Comparison of ENCODE assay signal across 8 mouse cellular contexts in the genomic region with DNA sequence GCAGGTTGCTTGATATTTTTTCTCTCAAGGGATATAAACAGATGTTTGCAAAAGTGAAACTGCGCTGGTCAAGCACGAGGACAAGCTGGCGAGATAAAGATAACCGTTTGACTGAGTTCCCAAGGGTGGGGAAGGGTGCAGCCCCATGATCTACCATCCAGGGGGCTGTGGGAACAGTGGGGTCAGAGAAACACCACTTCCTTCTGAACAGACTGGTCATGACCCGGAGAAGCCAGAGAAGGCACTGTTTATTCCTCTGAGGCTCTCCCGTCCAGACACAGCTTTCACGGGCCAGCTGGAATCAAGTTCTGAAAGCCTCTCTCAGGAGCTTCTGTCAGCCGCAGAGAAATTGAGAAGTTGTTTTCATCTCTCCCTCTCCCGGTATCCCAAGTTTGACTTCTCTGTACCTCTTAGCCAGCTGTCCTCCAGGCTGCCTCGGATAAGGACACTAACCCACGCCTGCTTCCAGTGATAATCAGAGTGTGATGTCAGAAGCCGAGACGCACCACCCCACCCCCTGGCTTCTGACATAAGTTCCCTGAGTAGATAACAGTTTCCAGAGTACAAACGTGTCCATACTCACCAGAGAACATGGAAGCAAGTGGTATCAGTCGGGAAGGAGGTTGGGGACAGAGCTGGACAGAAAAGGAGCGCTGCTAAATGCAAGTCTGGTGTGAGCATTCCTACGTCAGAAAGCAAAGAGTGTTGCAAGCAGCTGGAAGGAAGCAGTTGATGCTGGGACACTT. TPM values are rescaled to one million over a fixed set of nuclear protein-coding genes. Genes with fewer than 3 reads are reported as not detected.
DNase-seq lines count a peak whose midpoint lies in the region; ATAC-seq lines count a peak whose summit lies in the region.

Gene Ccrl2 (minus strand): TSS at position 722 of the 746 bp plus-strand sequence.

- no peak within 1 kb of the TSS for H3K4me3 ChIP-seq in forebrain, embryonic 14.5 days (ENCODE audit: low read depth, low read length)
- no peak within 1 kb of the TSS for H3K4me3 ChIP-seq in hindbrain, embryonic 11.5 days (ENCODE audit: low read depth, low read length)
- H3K4me3 ChIP-seq in limb, embryonic 15.5 days, result peak within 1 kb of the TSS; percentile 42
- no peak within 1 kb of the TSS for H3K4me3 ChIP-seq in midbrain, embryonic 14.5 days (replicated peaks; ENCODE audit: low read depth, low read length)

- WGBS in forebrain, embryonic 14.5 days, result 60% methylated on average over 17 of the region's 17 CpGs
- WGBS in hindbrain, embryonic 11.5 days, result 53% methylated on average over 17 of the region's 17 CpGs
- 15% methylated on average over 17 of the region's 17 CpGs for WGBS in limb, embryonic 15.5 days
- WGBS in midbrain, embryonic 14.5 days, result 65% methylated on average over 17 of the region's 17 CpGs

- H3K9ac ChIP-seq in forebrain, embryonic 14.5 days (ENCODE audit: low read length), result no peak within 1 kb of the TSS
- no peak within 1 kb of the TSS for H3K9ac ChIP-seq in hindbrain, embryonic 11.5 days (ENCODE audit: low read depth, low read length)
- H3K9ac ChIP-seq in limb, embryonic 15.5 days, result no peak within 1 kb of the TSS
- H3K9ac ChIP-seq in midbrain, embryonic 14.5 days (replicated peaks; ENCODE audit: low read length), result no peak within 1 kb of the TSS

- ATAC-seq in CD4-positive, CD25-positive, alpha-beta regulatory T cell, adult 4 months, result peak; percentile 43
- ATAC-seq in forebrain, embryonic 14.5 days, result no peak
- no peak for ATAC-seq in hindbrain, embryonic 11.5 days (ENCODE audit: low FRiP score)
- no peak for ATAC-seq in limb, embryonic 15.5 days (ENCODE audit: insufficient number of reproducible peaks, low FRiP score, low TSS enrichment, low read depth)
- no peak for ATAC-seq in midbrain, embryonic 14.5 days (ENCODE audit: low FRiP score, low TSS enrichment)

- H3K36me3 ChIP-seq in forebrain, embryonic 14.5 days (ENCODE audit: control insufficient read depth, insufficient read depth, low read length), result no peaks in the 10 kb centered on the region
- H3K36me3 ChIP-seq in hindbrain, embryonic 11.5 days (ENCODE audit: control insufficient read depth, insufficient read depth, low read length), result no peaks in the 10 kb centered on the region
- H3K36me3 ChIP-seq in limb, embryonic 15.5 days, result no peaks in the 10 kb centered on the region
- H3K36me3 ChIP-seq in midbrain, embryonic 14.5 days (ENCODE audit: control insufficient read depth, insufficient read depth, low read length), result no peaks in the 10 kb centered on the region

- H3K27ac ChIP-seq in forebrain, embryonic 14.5 days (ENCODE audit: low read depth, low read length), result no peak within 1 kb of the TSS
- no peak within 1 kb of the TSS for H3K27ac ChIP-seq in hindbrain, embryonic 11.5 days (ENCODE audit: low read depth, low read length)
- no peak within 1 kb of the TSS for H3K27ac ChIP-seq in limb, embryonic 15.5 days
- no peak within 1 kb of the TSS for H3K27ac ChIP-seq in midbrain, embryonic 14.5 days (replicated peaks; ENCODE audit: low read depth, low read length)

- no peaks in the 10 kb centered on the region for H3K27me3 ChIP-seq in forebrain, embryonic 14.5 days (replicated peaks; ENCODE audit: control insufficient read depth, insufficient read depth, low read length)
- H3K27me3 ChIP-seq in hindbrain, embryonic 11.5 days (ENCODE audit: control insufficient read depth, insufficient read depth, low read length), result no peaks in the 10 kb centered on the region
- no peaks in the 10 kb centered on the region for H3K27me3 ChIP-seq in limb, embryonic 15.5 days
- H3K27me3 ChIP-seq in midbrain, embryonic 14.5 days (ENCODE audit: control insufficient read depth, insufficient read depth, low read length), result no peaks in the 10 kb centered on the region

- H3K4me1 ChIP-seq in forebrain, embryonic 14.5 days (ENCODE audit: control insufficient read depth, insufficient read depth, low read length), result no peaks in the 10 kb centered on the region
- H3K4me1 ChIP-seq in hindbrain, embryonic 11.5 days (replicated peaks; ENCODE audit: control insufficient read depth, insufficient read depth, low read length), result no peaks in the 10 kb centered on the region
- peaks cover 15% of the 10 kb centered on the region for H3K4me1 ChIP-seq in limb, embryonic 15.5 days
- H3K4me1 ChIP-seq in midbrain, embryonic 14.5 days (ENCODE audit: control insufficient read depth, insufficient read depth, low read length), result no peaks in the 10 kb centered on the region

- peak; percentile 62 for DNase-seq in adrenal gland, postnatal 14 days
- DNase-seq in forebrain, embryonic 14.5 days (ENCODE audit: low spot score), result no peak
- DNase-seq in hindbrain, embryonic 11.5 days (ENCODE audit: low spot score), result no peak
- DNase-seq in midbrain, embryonic 14.5 days, result no peak
- DNase-seq in right cerebral cortex, postnatal 4 days, result no peak
- DNase-seq in cerebellum, adult 9-10 months, result no peak

- no peaks in the 10 kb centered on the region for H3K9me3 ChIP-seq in forebrain, embryonic 14.5 days (replicated peaks; ENCODE audit: control insufficient read depth, low read length)
- no peaks in the 10 kb centered on the region for H3K9me3 ChIP-seq in hindbrain, embryonic 11.5 days (ENCODE audit: control insufficient read depth, low read length)
- H3K9me3 ChIP-seq in limb, embryonic 15.5 days, result no peaks in the 10 kb centered on the region
- no peaks in the 10 kb centered on the region for H3K9me3 ChIP-seq in midbrain, embryonic 14.5 days (ENCODE audit: control insufficient read depth, low read length)

- peak within 1 kb of the TSS; percentile 18; the same call in 1 of the 2 replicates for H3K4me2 ChIP-seq in forebrain, embryonic 14.5 days (ENCODE audit: low read length)
- H3K4me2 ChIP-seq in hindbrain, embryonic 11.5 days (replicated peaks; ENCODE audit: low read depth, low read length), result peak within 1 kb of the TSS; percentile 15
- H3K4me2 ChIP-seq in limb, embryonic 15.5 days, result peak within 1 kb of the TSS; percentile 54
- peak within 1 kb of the TSS; percentile 12; the same call in 1 of the 2 replicates for H3K4me2 ChIP-seq in midbrain, embryonic 14.5 days (ENCODE audit: low read length)

RNA-seq across cellular contexts. Expression of gene Ccrl2, which starts in this region (rescaled TPM):
- polyA plus RNA-seq in CD4-positive, CD25-positive, alpha-beta regulatory T cell, adult 4 months (2017; shearing (Covaris generic)), result 10 to 100 TPM; 25.6 to 26.3 TPM
- 5.5 and 8.9 TPM in 2 replicates for total RNA-seq in adrenal gland, postnatal 14 days (2021)
- polyA plus RNA-seq in forebrain, embryonic 14.5 days (2014; fragmentation: Nextera tagmentation; extraction: Ambion mirVana), result 1.3 and 1.4 TPM in 2 replicates
- 0.68 and 1.7 TPM in 2 replicates for polyA plus RNA-seq in hindbrain, embryonic 11.5 days (2014; fragmentation: Nextera tagmentation; extraction: Ambion mirVana)
- polyA plus RNA-seq in limb, embryonic 15.5 days (2015; fragmentation: Nextera tagmentation; extraction: Ambion mirVana), result 1.1 and 1.2 TPM in 2 replicates
- 1.2 and 1.9 TPM in 2 replicates for polyA plus RNA-seq in midbrain, embryonic 14.5 days (2014; fragmentation: Nextera tagmentation; extraction: Ambion mirVana)
